ENCODE assay signal across 11 mouse cellular contexts in genomic region chr5:149235002-149235401, GRCm38 (mm10). TPM values are rescaled to one million over a fixed set of nuclear protein-coding genes. Genes with fewer than 3 reads are reported as not detected.
DNase-seq lines count a peak whose midpoint lies in the region; ATAC-seq lines count a peak whose summit lies in the region.
"Had no signal": no experiment of that assay in that cellular context is flagged by ENCODE, and none has a peak within 500 bp of the region (broad histone marks: within the 10 kb centered on the region; RNA-seq: fewer than 3 reads in every experiment).

No protein-coding gene starts in this region.

- H3K27ac ChIP-seq in hindbrain, embryonic 16.5 days (ENCODE audit: low read depth, low read length): no peak overlapping the region
- H3K27ac ChIP-seq in intestine, embryonic 16.5 days (ENCODE audit: low read length): no peak overlapping the region
- H3K27ac ChIP-seq: midbrain, embryonic 13.5 days had no signal

- DNase-seq in spleen, postnatal 36 days (ENCODE audit: low spot score in 2 of 2): peak; percentile 56 to 59
- DNase-seq in spleen, postnatal 10 days (ENCODE audit: low spot score in 2 of 2): no peak
- no peak for DNase-seq in ovary, postnatal 14 days (ENCODE audit: low spot score)
- DNase-seq: embryo, embryonic 11 days; gastrocnemius, postnatal 14 days; kidney, adult 9 months had no signal

- ATAC-seq in common myeloid progenitor, adult 5-6 weeks (replicated peaks; ENCODE audit: low read depth, poor library complexity, severe bottlenecking): peak; percentile 85
- ATAC-seq in megakaryocyte progenitor cell, adult 5-6 weeks (replicated peaks; ENCODE audit: poor library complexity): peak; percentile 77
- ATAC-seq in hindbrain, embryonic 16.5 days: no peak
- no peak for ATAC-seq in intestine, embryonic 16.5 days
- ATAC-seq: midbrain, embryonic 13.5 days had no signal

- no peak overlapping the region for H3K4me3 ChIP-seq in hindbrain, embryonic 16.5 days (ENCODE audit: low read length)
- H3K4me3 ChIP-seq in intestine, embryonic 16.5 days (ENCODE audit: low read length): no peak overlapping the region
- H3K4me3 ChIP-seq: midbrain, embryonic 13.5 days had no signal

- H3K27me3 ChIP-seq in hindbrain, embryonic 16.5 days (replicated peaks; ENCODE audit: control insufficient read depth, insufficient read depth, low read length): no peaks in the 10 kb centered on the region
- no peaks in the 10 kb centered on the region for H3K27me3 ChIP-seq in intestine, embryonic 16.5 days (replicated peaks; ENCODE audit: control insufficient read depth, insufficient read depth, low read length)
- H3K27me3 ChIP-seq: midbrain, embryonic 13.5 days had no signal

- no peaks in the 10 kb centered on the region for H3K9me3 ChIP-seq in hindbrain, embryonic 16.5 days (ENCODE audit: control insufficient read depth, low read length)
- H3K9me3 ChIP-seq in intestine, embryonic 16.5 days (ENCODE audit: control insufficient read depth, low read length): 0 out of 2 replicates have a peak, but pooled peaks cover 2% of the 10 kb centered on the region
- H3K9me3 ChIP-seq: midbrain, embryonic 13.5 days had no signal

- H3K9ac ChIP-seq in hindbrain, embryonic 16.5 days (ENCODE audit: low read depth, low read length): no peak overlapping the region
- no peak overlapping the region for H3K9ac ChIP-seq in intestine, embryonic 16.5 days (ENCODE audit: low read depth, low read length)
- H3K9ac ChIP-seq: midbrain, embryonic 13.5 days had no signal

- no peak overlapping the region for H3K4me2 ChIP-seq in hindbrain, embryonic 16.5 days (ENCODE audit: low read length)
- H3K4me2 ChIP-seq in intestine, embryonic 16.5 days (ENCODE audit: low read depth, low read length): no peak overlapping the region
- H3K4me2 ChIP-seq: midbrain, embryonic 13.5 days had no signal

- H3K36me3 ChIP-seq in hindbrain, embryonic 16.5 days (ENCODE audit: control insufficient read depth, insufficient read depth, low read length): no peaks in the 10 kb centered on the region
- no peaks in the 10 kb centered on the region for H3K36me3 ChIP-seq in intestine, embryonic 16.5 days (ENCODE audit: control insufficient read depth, insufficient read depth, low read length)
- H3K36me3 ChIP-seq: midbrain, embryonic 13.5 days had no signal

- 90% methylated on average over 7 of the region's 7 CpGs for WGBS in hindbrain, embryonic 16.5 days
- WGBS in intestine, embryonic 16.5 days: 76% methylated on average over 7 of the region's 7 CpGs

- H3K4me1 ChIP-seq in hindbrain, embryonic 16.5 days (ENCODE audit: control insufficient read depth, insufficient read depth, low read depth, low read length): no peaks in the 10 kb centered on the region
- H3K4me1 ChIP-seq in intestine, embryonic 16.5 days (ENCODE audit: control insufficient read depth, insufficient read depth, low read length): no peaks in the 10 kb centered on the region; the same call in 1 of the 2 replicates
- H3K4me1 ChIP-seq: midbrain, embryonic 13.5 days had no signal

RNA-seq across cellular contexts. Expression of gene Alox5ap, which starts 29.6 kb away (rescaled TPM):
- 156 and 205 TPM in 2 replicates for total RNA-seq in common myeloid progenitor, adult 5-6 weeks (2017)
- total RNA-seq in megakaryocyte progenitor cell, adult 5-6 weeks (2015): 426 and 442 TPM in 2 replicates
- 320 and 453 TPM in 2 replicates for total RNA-seq in megakaryocyte progenitor cell, adult 5-6 weeks (2017)
- polyA plus RNA-seq in hindbrain, embryonic 16.5 days (2015; fragmentation: Nextera tagmentation; extraction: Ambion mirVana): 10.1 and 13.3 TPM in 2 replicates
- 11.2 and 11.4 TPM in 2 replicates for polyA plus RNA-seq in intestine, embryonic 16.5 days (2015; fragmentation: Nextera tagmentation; extraction: Ambion mirVana)

RNA-seq across cellular contexts. Expression of gene Hmgb1, which starts 50.7 kb away (rescaled TPM):
- total RNA-seq in common myeloid progenitor, adult 5-6 weeks (2017): 1,044 and 1,081 TPM in 2 replicates
- 1,237 and 1,239 TPM in 2 replicates for total RNA-seq in megakaryocyte progenitor cell, adult 5-6 weeks (2015)
- 1,041 and 1,075 TPM in 2 replicates for total RNA-seq in megakaryocyte progenitor cell, adult 5-6 weeks (2017)
- 634 and 655 TPM in 2 replicates for polyA plus RNA-seq in hindbrain, embryonic 16.5 days (2015; fragmentation: Nextera tagmentation; extraction: Ambion mirVana)
- polyA plus RNA-seq in intestine, embryonic 16.5 days (2015; fragmentation: Nextera tagmentation; extraction: Ambion mirVana): 780 and 921 TPM in 2 replicates

RNA-seq across cellular contexts. Expression of gene Uspl1, which starts 50.9 kb away (rescaled TPM):
- total RNA-seq in common myeloid progenitor, adult 5-6 weeks (2017): 43.7 and 45.1 TPM in 2 replicates
- total RNA-seq in megakaryocyte progenitor cell, adult 5-6 weeks (2015): 29.8 and 39.2 TPM in 2 replicates
- 36.5 and 40.8 TPM in 2 replicates for total RNA-seq in megakaryocyte progenitor cell, adult 5-6 weeks (2017)
- polyA plus RNA-seq in hindbrain, embryonic 16.5 days (2015; fragmentation: Nextera tagmentation; extraction: Ambion mirVana): 48.4 and 52.0 TPM in 2 replicates
- polyA plus RNA-seq in intestine, embryonic 16.5 days (2015; fragmentation: Nextera tagmentation; extraction: Ambion mirVana): 31.1 and 31.3 TPM in 2 replicates

Comparison
In these comparisons a context has a peak if more than half of its experiments do, and no peak if none do; other contexts are left out.
1. DNase-seq: peak in spleen, postnatal 36 days (2 of 2); none in spleen, postnatal 10 days (0 of 2) and ovary, postnatal 14 days (single experiment).
2. ATAC-seq: peak in common myeloid progenitor, adult 5-6 weeks (single experiment) and megakaryocyte progenitor cell, adult 5-6 weeks (single experiment); none in hindbrain, embryonic 16.5 days (single experiment) and intestine, embryonic 16.5 days (single experiment).